In genomic region chr17:60321046-60321445, GRCm38 (mm10) we compare ENCODE assay signal across 17 mouse cellular contexts.
A peak's percentile ranks its signal among the peaks of the same experiment; 100 is the strongest.
DNase-seq lines count a peak whose midpoint lies in the region.
"Had no signal": no experiment of that assay in that cellular context is flagged by ENCODE, and none has a peak within 500 bp of the region (broad histone marks: within the 10 kb centered on the region; RNA-seq: fewer than 3 reads in every experiment).

No protein-coding gene starts in this region.

- peak; percentile 1 to 14 for DNase-seq in frontal cortex, postnatal 36 days (ENCODE audit: low spot score in 2 of 2)
- no peak for DNase-seq in frontal cortex, postnatal 14 days (ENCODE audit: low spot score in 2 of 2)
- peak; percentile 15 for DNase-seq in right cerebral cortex, adult 18-20 months
- DNase-seq in right cerebral cortex, postnatal 14 days: no peak
- peak; percentile 19 for DNase-seq in telencephalon, adult 2 months (ENCODE audit: low read depth, low spot score)
- DNase-seq in ovary, postnatal 10 days (ENCODE audit: low spot score): no peak
- DNase-seq: adrenal gland, adult 8-10 months; adrenal gland, postnatal 25 days; cerebellum, adult 18-20 months; cerebellum, adult 9-10 months; cerebellum, postnatal 25 days; forebrain, postnatal 0 days; gastrocnemius, adult 2 months; gastrocnemius, postnatal 14 days; heart, adult 11 months; heart, postnatal 10 days; heart, postnatal 36 days had no signal

Comparison
In these comparisons a context has a peak if more than half of its experiments do, and no peak if none do; other contexts are left out.
1. DNase-seq: peak in frontal cortex, postnatal 36 days (2 of 2), right cerebral cortex, adult 18-20 months (single experiment) and telencephalon, adult 2 months (single experiment); none in frontal cortex, postnatal 14 days (0 of 2), right cerebral cortex, postnatal 14 days (single experiment) and ovary, postnatal 10 days (single experiment).